Mouse (Mus musculus): ENCODE measurements around the gene Smim10l2a. TPM values are rescaled to one million over a fixed set of nuclear protein-coding genes. Genes with fewer than 3 reads are reported as not detected.
A peak's percentile ranks its signal among the peaks of the same experiment; 100 is the strongest.
"Not testable (repeated sequence)": the region's sequence is repeated elsewhere in the genome, so short reads cannot be mapped to it uniquely, and the experiment has no call there.

Smim10l2a gene
- polyA plus RNA-seq (2016; fragmentation: Nextera tagmentation; extraction: Ambion mirVana) = 5.9 and 6.6 TPM in 2 replicates

GRCm38 (mm10) chrX:56374431-56375128 lies at the start of gene Smim10l2a:
Gene Smim10l2a, plus strand, starts transcription at chrX:56374586.
- peak; percentile 40 for DNase-seq (ENCODE audit: extremely low spot score, low spot score)
- H3K9me3 ChIP-seq; H3K27me3 ChIP-seq (ENCODE audit: poor library complexity, severe bottlenecking); H3K36me3 ChIP-seq (replicated peaks); H3K4me1 ChIP-seq: not testable (repeated sequence)
- Histone ChIP-seq H3K4me3 (peak within 1 kb of the TSS; percentile 59), H3K27ac (peak within 1 kb of the TSS; percentile 72)
- 19% methylated on average over 55 of the region's 56 CpGs for WGBS

GRCm38 (mm10) chrX:56332046-56332445 lies 42.3 kb upstream of the Smim10l2a start:
- Histone ChIP-seq H3K4me3 (no peak overlapping the region), H3K9me3 (peaks cover 5% of the 10 kb centered on the region; the same call in 1 of the 2 replicates), H3K27me3 (ENCODE audit: poor library complexity, severe bottlenecking) (no peaks in the 10 kb centered on the region), H3K36me3 (replicated peaks) (no peaks in the 10 kb centered on the region), H3K4me1 (no peaks in the 10 kb centered on the region), H3K27ac (no peak overlapping the region)
- WGBS = 79% methylated on average over 3 of the region's 3 CpGs
- no peak for DNase-seq (ENCODE audit: extremely low spot score, low spot score)

- no peaks in the 10 kb centered on the region for H3K27me3 ChIP-seq (ENCODE audit: poor library complexity, severe bottlenecking)
- no peak overlapping the region for H3K4me3 ChIP-seq
- no peaks in the 10 kb centered on the region; the same call in 1 of the 2 replicates for H3K9me3 ChIP-seq
- H3K36me3 ChIP-seq (replicated peaks) = no peaks in the 10 kb centered on the region
- peak; percentile 14 for DNase-seq (ENCODE audit: extremely low spot score, low spot score)
- no peaks in the 10 kb centered on the region for H3K4me1 ChIP-seq
- H3K27ac ChIP-seq = no peak overlapping the region
Measured at GRCm38 (mm10) chrX:56340305-56340704, 34.1 kb upstream of the Smim10l2a start.

- no peaks in the 10 kb centered on the region for H3K36me3 ChIP-seq (replicated peaks)
- 87% methylated on average over 3 of the region's 3 CpGs for WGBS
- no peaks in the 10 kb centered on the region; the same call in 1 of the 2 replicates for H3K9me3 ChIP-seq
- H3K27me3 ChIP-seq (ENCODE audit: poor library complexity, severe bottlenecking) = no peaks in the 10 kb centered on the region
- no peak for DNase-seq (ENCODE audit: extremely low spot score, low spot score)
- H3K4me3 ChIP-seq = no peak overlapping the region
- H3K4me1 ChIP-seq = peaks cover 4% of the 10 kb centered on the region; the same call in 1 of the 2 replicates
- no peak overlapping the region for H3K27ac ChIP-seq
Measured at GRCm38 (mm10) chrX:56342921-56343320, 31.5 kb upstream of the Smim10l2a start.

- Histone ChIP-seq H3K4me3 (peak within 1 kb of the TSS; percentile 61), H3K36me3 (replicated peaks) (peaks cover 12% of the 10 kb centered on the region), H3K27me3 (ENCODE audit: poor library complexity, severe bottlenecking) (no peaks in the 10 kb centered on the region), H3K9me3 (no peaks in the 10 kb centered on the region; the same call in 1 of the 2 replicates), H3K4me1 (peaks cover 4% of the 10 kb centered on the region; the same call in 1 of the 2 replicates), H3K27ac (peak within 1 kb of the TSS; percentile 83)
- DNase-seq (ENCODE audit: extremely low spot score, low spot score) = peak; percentile 78
- 10% methylated on average over 38 of the region's 39 CpGs for WGBS
Measured at GRCm38 (mm10) chrX:56346176-56346931, 28.0 kb upstream of the Smim10l2a start, which contains the start of gene Zfp449. Gene Zfp449, plus strand, starts transcription at chrX:56346400.

GRCm38 (mm10) chrX:56346932-56347253 lies 27.5 kb upstream of the Smim10l2a start:
- WGBS = 53% methylated on average over 8 of the region's 8 CpGs
- peak; percentile 14 for DNase-seq (ENCODE audit: extremely low spot score, low spot score)

GRCm38 (mm10) chrX:56380852-56381251 lies 6.5 kb downstream of the Smim10l2a start:
- DNase-seq (ENCODE audit: extremely low spot score, low spot score) = no peak
- no peaks in the 10 kb centered on the region for H3K36me3 ChIP-seq (replicated peaks)
- no peak overlapping the region for H3K4me3 ChIP-seq
- H3K27ac ChIP-seq = no peak overlapping the region
- no peaks in the 10 kb centered on the region for H3K4me1 ChIP-seq
- 96% methylated on average over 2 of the region's 2 CpGs for WGBS
- H3K27me3 ChIP-seq (ENCODE audit: poor library complexity, severe bottlenecking) = peaks cover 1% of the 10 kb centered on the region; the same call in 1 of the 2 replicates
- H3K9me3 ChIP-seq = peaks cover 3% of the 10 kb centered on the region; the same call in 1 of the 2 replicates

More at GRCm38 (mm10) chrX:56346932-56347253, 27.5 kb upstream of the Smim10l2a start:
- peaks cover 4% of the 10 kb centered on the region; the same call in 1 of the 2 replicates for H3K4me1 ChIP-seq
- no peaks in the 10 kb centered on the region for H3K27me3 ChIP-seq (ENCODE audit: poor library complexity, severe bottlenecking)
- peaks cover 14% of the 10 kb centered on the region for H3K36me3 ChIP-seq (replicated peaks)
- H3K27ac ChIP-seq = peak overlapping the region; percentile 83; the same call in 1 of the 2 replicates
- H3K4me3 ChIP-seq = peak overlapping the region; percentile 61
- H3K9me3 ChIP-seq = no peaks in the 10 kb centered on the region; the same call in 1 of the 2 replicates

GRCm38 (mm10) chrX:56384142-56384541 lies 9.8 kb downstream of the Smim10l2a start:
- no peaks in the 10 kb centered on the region for H3K27me3 ChIP-seq (ENCODE audit: poor library complexity, severe bottlenecking)
- H3K27ac ChIP-seq = no peak overlapping the region
- DNase-seq (ENCODE audit: extremely low spot score, low spot score) = no peak
- H3K4me1 ChIP-seq = no peaks in the 10 kb centered on the region
- no peaks in the 10 kb centered on the region for H3K36me3 ChIP-seq (replicated peaks)
- no peak overlapping the region for H3K4me3 ChIP-seq
- 84% methylated on average over 2 of the region's 2 CpGs for WGBS
- H3K9me3 ChIP-seq = peaks cover 3% of the 10 kb centered on the region; the same call in 1 of the 2 replicates

- 16% methylated on average over 2 of the region's 2 CpGs for WGBS
- DNase-seq (ENCODE audit: extremely low spot score, low spot score) = no peak
- H3K27ac ChIP-seq = no peak overlapping the region
- no peaks in the 10 kb centered on the region for H3K9me3 ChIP-seq
- no peak overlapping the region for H3K4me3 ChIP-seq
- peaks cover 13% of the 10 kb centered on the region; the same call in 1 of the 2 replicates for H3K4me1 ChIP-seq
- H3K36me3 ChIP-seq (replicated peaks) = no peaks in the 10 kb centered on the region
- H3K27me3 ChIP-seq (ENCODE audit: poor library complexity, severe bottlenecking) = no peaks in the 10 kb centered on the region
Measured at GRCm38 (mm10) chrX:56404646-56405045, 30.3 kb downstream of the Smim10l2a start.

- H3K4me1 ChIP-seq = peaks cover 13% of the 10 kb centered on the region; the same call in 1 of the 2 replicates
- WGBS = 84% methylated on average over 1 of the region's 1 CpGs
- H3K27ac ChIP-seq = no peak overlapping the region
- no peaks in the 10 kb centered on the region for H3K36me3 ChIP-seq (replicated peaks)
- no peaks in the 10 kb centered on the region for H3K9me3 ChIP-seq
- DNase-seq (ENCODE audit: extremely low spot score, low spot score) = no peak
- no peak overlapping the region for H3K4me3 ChIP-seq
- H3K27me3 ChIP-seq (ENCODE audit: poor library complexity, severe bottlenecking) = no peaks in the 10 kb centered on the region
Measured at GRCm38 (mm10) chrX:56405482-56405881, 31.1 kb downstream of the Smim10l2a start.

GRCm38 (mm10) chrX:56406128-56406527 lies 31.7 kb downstream of the Smim10l2a start:
- no peaks in the 10 kb centered on the region for H3K27me3 ChIP-seq (ENCODE audit: poor library complexity, severe bottlenecking)
- no peak for DNase-seq (ENCODE audit: extremely low spot score, low spot score)
- H3K4me3 ChIP-seq = no peak overlapping the region
- H3K9me3 ChIP-seq = no peaks in the 10 kb centered on the region
- no peak overlapping the region for H3K27ac ChIP-seq
- H3K4me1 ChIP-seq = peaks cover 13% of the 10 kb centered on the region; the same call in 1 of the 2 replicates
- 63% methylated on average over 5 of the region's 5 CpGs for WGBS
- H3K36me3 ChIP-seq (replicated peaks) = no peaks in the 10 kb centered on the region

GRCm38 (mm10) chrX:56416277-56416676 lies 41.9 kb downstream of the Smim10l2a start:
- no peaks in the 10 kb centered on the region for H3K4me1 ChIP-seq
- no peak overlapping the region for H3K27ac ChIP-seq
- H3K27me3 ChIP-seq (ENCODE audit: poor library complexity, severe bottlenecking) = no peaks in the 10 kb centered on the region
- no peaks in the 10 kb centered on the region for H3K9me3 ChIP-seq
- DNase-seq (ENCODE audit: extremely low spot score, low spot score) = no peak
- H3K4me3 ChIP-seq = no peak overlapping the region
- H3K36me3 ChIP-seq (replicated peaks) = no peaks in the 10 kb centered on the region
- 79% methylated on average over 3 of the region's 3 CpGs for WGBS

- no peak for DNase-seq (ENCODE audit: extremely low spot score, low spot score)
- WGBS = 73% methylated on average over 4 of the region's 4 CpGs
Measured at GRCm38 (mm10) chrX:56417541-56417940, 43.2 kb downstream of the Smim10l2a start.

More at GRCm38 (mm10) chrX:56417541-56417940, 43.2 kb downstream of the Smim10l2a start:
- H3K4me3 ChIP-seq = no peak overlapping the region
- H3K27ac ChIP-seq = no peak overlapping the region
- H3K9me3 ChIP-seq = no peaks in the 10 kb centered on the region
- no peaks in the 10 kb centered on the region for H3K27me3 ChIP-seq (ENCODE audit: poor library complexity, severe bottlenecking)
- H3K36me3 ChIP-seq (replicated peaks) = no peaks in the 10 kb centered on the region
- H3K4me1 ChIP-seq = no peaks in the 10 kb centered on the region

Data from forebrain, embryonic 10.5 days (tissue).